Mouse (Mus musculus) sigmoid colon, adult 10 weeks (tissue): ENCODE measurements around the gene Lix1l. TPM values are rescaled to one million over a fixed set of nuclear protein-coding genes. Genes with fewer than 3 reads are reported as not detected.

ENCODE experiments used
- polyA plus RNA-seq: library from polyadenylated mRNA; stranded (reverse); fragments of 350-450 nt; fragmentation: Illumina TruSeq; extraction: RNeasy Lipid Tissue Mini Kit (QIAGEN cat#74804); gene quantifications from one replicate; pipeline ENCODE4 v1.2.3, GENCODE M21; 2014; ENCODE audit warnings: low read depth, low replicate concordance

The Lix1l gene
- 15.5 TPM for polyA plus RNA-seq

GRCm38 (mm10) chr3:96600639-96601250, at the start of gene Lix1l:
Gene Lix1l (plus strand): TSS chr3:96601149.

DNA sequence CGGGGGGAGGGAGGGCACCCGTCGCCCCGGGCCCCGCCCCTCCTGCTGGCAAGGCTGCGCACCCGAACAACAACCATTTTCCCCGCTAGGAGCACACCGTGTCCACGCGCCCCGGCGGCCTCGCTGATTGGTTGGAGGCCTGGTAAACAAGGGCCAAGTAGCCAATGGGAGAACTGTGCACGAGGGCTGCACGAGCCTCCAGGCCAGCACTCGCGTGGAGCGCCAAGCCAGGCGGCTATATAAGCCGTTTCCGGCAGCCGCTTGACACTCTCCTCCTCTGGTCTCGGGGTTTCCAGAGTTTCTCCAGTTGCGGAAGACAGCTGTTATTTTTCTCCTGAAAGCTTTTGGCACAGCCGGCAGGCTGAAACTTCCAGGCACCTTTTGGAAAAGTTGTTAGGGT, 43.3 kb upstream of the Lix1l start, which contains the start of gene Txnip:
Gene Txnip, plus strand, starts transcription at position 264 of the 400 bp plus-strand sequence.

GRCm38 (mm10) chr3:96576690-96577541, 24.0 kb upstream of the Lix1l start, which contains the start of gene Gm16253:
Gene Gm16253 (plus strand): TSS chr3:96576984.

GRCm38 (mm10) chr3:96593790-96594560, 7.0 kb upstream of the Lix1l start, which contains the start of gene Polr3gl:
Gene Polr3gl (minus strand): TSS chr3:96594181.

GRCm38 (mm10) chr3:96596228-96596707, 4.7 kb upstream of the Lix1l start, which contains the start of gene Ankrd34a:
Gene Ankrd34a (plus strand): TSS chr3:96596636.

GRCm38 (mm10) chr3:96629729-96630600, 29.0 kb downstream of the Lix1l start, which contains the start of gene Rbm8a:
Gene Rbm8a (plus strand): TSS chr3:96629933.

GRCm38 (mm10) chr3:96634928-96635879, 34.3 kb downstream of the Lix1l start, which contains the start of the genes Pex11b and Gm42957:
Gene Pex11b (plus strand): TSS chr3:96635376.
Gene Gm42957 (plus strand): TSS chr3:96635474.

DNA sequence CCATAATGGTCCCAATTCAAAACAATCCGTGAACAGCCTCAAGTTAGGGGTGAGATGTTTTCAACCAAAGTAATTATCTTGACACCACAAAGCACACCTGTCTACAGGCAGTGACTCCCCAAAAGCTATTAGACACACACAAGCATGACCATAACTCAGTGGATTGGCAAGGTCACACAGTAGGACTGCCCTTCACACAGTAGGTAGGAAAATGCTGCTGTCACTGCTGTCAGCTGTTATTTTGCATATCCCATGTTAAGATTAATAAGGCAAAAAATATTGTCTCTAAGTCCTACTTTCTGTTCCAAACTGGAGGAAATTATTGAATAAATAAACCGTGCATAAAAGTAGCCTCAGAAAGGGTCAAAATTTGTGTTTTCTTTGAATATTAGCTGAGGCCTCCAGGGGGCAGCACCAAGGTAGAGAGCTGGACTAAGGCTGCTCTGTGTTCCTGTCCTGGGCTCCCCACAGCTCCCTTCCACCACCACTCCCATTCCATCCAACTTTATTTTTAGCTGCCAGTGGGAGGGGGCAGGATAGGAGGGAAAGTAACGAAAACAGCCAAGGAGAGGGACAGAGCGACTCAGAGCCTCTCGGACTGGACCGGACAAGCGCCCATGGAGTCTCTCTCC, 44.2 kb downstream of the Lix1l start, which contains the start of gene Itga10:
Gene Itga10, plus strand, starts transcription at position 567 of the 632 bp plus-strand sequence.

DNA sequence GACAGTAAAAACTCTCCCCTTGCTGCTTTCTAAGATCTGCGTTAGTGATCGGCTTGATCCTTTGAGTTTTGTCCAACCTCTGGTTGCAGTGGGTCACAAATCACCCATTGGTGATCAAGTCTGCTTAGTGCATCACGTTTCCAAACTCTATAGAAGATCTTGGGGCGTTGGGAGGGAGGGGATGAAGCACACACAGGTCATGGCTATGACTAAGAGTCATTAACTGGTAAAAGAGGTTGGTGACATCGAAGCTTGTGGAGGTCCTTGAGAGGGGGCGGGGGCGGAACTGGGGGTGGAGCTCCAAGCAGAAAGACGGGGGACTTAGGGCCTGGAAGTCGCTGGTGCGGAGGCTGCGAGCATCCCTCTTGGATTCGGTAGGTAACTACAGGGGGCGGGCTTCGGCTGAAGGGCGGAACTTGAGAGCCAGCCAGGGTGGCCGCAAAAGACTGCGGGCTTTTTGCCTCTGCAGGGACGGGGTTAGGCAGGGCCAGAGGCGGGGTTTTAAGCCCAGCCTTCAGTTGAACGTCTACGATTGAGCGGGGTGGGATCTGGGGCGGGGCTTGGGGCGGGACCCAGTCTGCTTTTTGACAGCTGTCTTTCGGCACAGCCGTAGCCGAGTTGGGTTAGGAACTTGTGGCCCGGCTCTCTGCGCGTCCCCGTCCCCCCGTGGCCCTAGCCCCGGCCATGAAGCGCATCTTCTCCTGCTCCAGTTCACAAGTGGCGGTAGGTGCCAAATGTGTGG, 68.9 kb downstream of the Lix1l start, which contains the start of gene Ankrd35:
Gene Ankrd35, plus strand, starts transcription at position 405 of the 742 bp plus-strand sequence.

Other genes starting within 250 kb of the Lix1l start
- not detected for gene BC107364, start 148.8 kb upstream of the Lix1l start, polyA plus RNA-seq
- gene Hfe2, start 76.0 kb upstream of the Lix1l start, polyA plus RNA-seq, result not detected
- 762 TPM for gene Txnip, start 43.2 kb upstream of the Lix1l start, polyA plus RNA-seq
- gene Gm16253, start 24.2 kb upstream of the Lix1l start, polyA plus RNA-seq, result not detected
- gene Polr3gl, start 7.0 kb upstream of the Lix1l start, polyA plus RNA-seq, result 65.4 TPM
- gene Ankrd34a, start 4.5 kb upstream of the Lix1l start, polyA plus RNA-seq, result not detected
- 30.9 TPM for gene Rbm8a, start 28.8 kb downstream of the Lix1l start, polyA plus RNA-seq
- gene Pex11b, start 34.2 kb downstream of the Lix1l start, polyA plus RNA-seq, result 13.1 TPM
- 0.13 TPM for gene Gm42957, start 34.3 kb downstream of the Lix1l start, polyA plus RNA-seq
- 0.28 TPM for gene Itga10, start 44.4 kb downstream of the Lix1l start, polyA plus RNA-seq
- 0.47 TPM for gene Ankrd35, start 69.0 kb downstream of the Lix1l start, polyA plus RNA-seq
- 4.9 TPM for gene Pias3, start 95.2 kb downstream of the Lix1l start, polyA plus RNA-seq
- not detected for gene Nudt17, start 107.4 kb downstream of the Lix1l start, polyA plus RNA-seq
- gene Polr3c, start 126.5 kb downstream of the Lix1l start, polyA plus RNA-seq, result 28.5 TPM
- 137 TPM for gene Rnf115, start 126.5 kb downstream of the Lix1l start, polyA plus RNA-seq
- not detected for gene Pdzk1, start 228.1 kb downstream of the Lix1l start, polyA plus RNA-seq
- 0.63 TPM for gene Cd160, start 228.2 kb downstream of the Lix1l start, polyA plus RNA-seq